Mouse (Mus musculus): ENCODE measurements around the gene Parm1. TPM values are rescaled to one million over a fixed set of nuclear protein-coding genes. Genes with fewer than 3 reads are reported as not detected.

Gene Parm1
- polyA plus RNA-seq, 1 experiment from 2014 or later, result 27.0 TPM

DNA sequence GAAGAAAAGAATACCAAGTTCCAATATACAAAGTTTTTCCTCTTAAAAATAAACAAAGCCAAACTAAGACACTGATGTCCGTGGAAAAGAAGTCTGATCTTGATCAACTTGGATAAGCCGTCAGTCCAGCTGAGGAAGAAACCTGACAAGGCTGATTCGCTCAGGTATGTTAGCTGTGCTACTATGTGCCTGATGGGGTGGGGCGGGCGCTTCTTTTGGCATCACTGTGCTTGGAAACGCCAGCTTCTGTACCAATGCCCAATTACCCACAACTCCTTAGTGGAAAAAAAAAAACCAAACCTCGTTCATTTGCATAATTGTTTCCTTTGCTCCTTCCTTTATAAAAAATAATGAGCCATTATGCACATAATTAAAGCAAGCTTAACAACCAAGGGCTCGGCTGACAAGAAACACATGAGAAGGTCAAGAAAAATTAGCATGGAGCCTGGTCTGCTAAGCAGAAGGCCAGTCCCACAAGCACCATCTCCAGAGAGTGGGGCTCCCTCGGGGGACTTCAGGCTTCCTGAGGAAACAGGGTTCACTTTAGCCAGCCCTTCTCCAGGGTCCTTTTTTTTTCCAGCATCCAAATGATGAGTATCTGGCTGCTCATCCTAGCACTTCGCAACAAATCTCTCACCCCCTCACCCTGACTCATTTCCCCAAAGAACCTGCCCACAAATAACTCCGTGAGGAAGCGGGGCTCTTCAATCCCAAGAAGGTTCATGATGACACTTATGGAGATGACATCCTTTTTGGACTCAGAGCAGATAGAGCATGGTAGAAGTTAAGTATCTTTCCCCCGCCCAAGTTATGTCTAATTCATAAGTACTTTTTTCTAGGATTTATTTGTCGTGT lies 135.9 kb downstream of the Parm1 start:
- Histone ChIP-seq H3K4me1 (ENCODE audit: control insufficient read depth, insufficient read depth, low read length) (no peaks in the 10 kb centered on the region), H3K4me2 (no peak overlapping the region), H3K9me3 (replicated peaks; ENCODE audit: control insufficient read depth, low read length) (no peaks in the 10 kb centered on the region), H3K9ac (ENCODE audit: low read depth, low read length) (no peak overlapping the region), H3K36me3 (ENCODE audit: control insufficient read depth, insufficient read depth, low read length) (no peaks in the 10 kb centered on the region), H3K4me3 (ENCODE audit: low read depth, low read length) (no peak overlapping the region), H3K27me3 (ENCODE audit: control insufficient read depth, insufficient read depth, low read length) (no peaks in the 10 kb centered on the region), H3K27ac (ENCODE audit: low read depth, low read length) (no peak overlapping the region)
- WGBS (ENCODE audit: insufficient replicate concordance), result 76% methylated on average over 14 of the region's 14 CpGs
- no peak for ATAC-seq (replicated peaks; ENCODE audit: insufficient number of reproducible peaks, low FRiP score, low TSS enrichment)

DNA sequence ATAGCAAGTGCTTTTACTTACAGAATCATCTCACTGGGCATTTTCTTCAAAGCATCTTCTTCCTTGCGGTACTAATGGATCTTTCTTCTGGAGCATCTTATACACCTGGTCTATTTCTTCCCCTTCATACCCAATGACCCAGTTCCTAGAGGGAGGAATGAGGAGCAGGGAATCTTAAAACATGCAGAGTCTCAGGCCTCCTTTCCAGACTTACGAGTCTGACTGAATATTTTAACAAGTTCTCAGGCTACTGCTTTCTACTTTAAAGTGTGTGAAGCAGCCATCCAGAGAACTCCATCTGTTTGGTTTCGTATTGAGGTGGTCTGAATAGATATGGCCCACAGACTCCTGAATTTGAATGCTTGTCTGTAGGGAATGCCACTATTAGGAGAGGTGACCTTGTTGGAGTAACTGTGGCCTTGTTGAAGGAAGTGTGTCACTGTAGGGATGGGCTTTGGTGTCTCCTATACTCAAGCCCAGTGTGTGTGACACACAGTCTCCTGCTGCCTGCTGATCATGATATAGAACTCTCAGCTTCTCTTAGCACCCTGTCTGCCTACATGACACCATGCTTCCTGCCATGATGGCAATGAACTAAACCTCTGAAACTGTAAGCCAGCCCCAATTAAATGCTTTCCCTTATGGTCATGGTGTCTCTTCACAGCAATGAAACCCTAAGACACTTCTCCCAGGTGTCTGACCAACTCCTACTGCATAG lies 137.1 kb downstream of the Parm1 start:
- Histone ChIP-seq H3K27ac (ENCODE audit: low read depth, low read length) (no peak overlapping the region), H3K9ac (ENCODE audit: low read depth, low read length) (no peak overlapping the region), H3K9me3 (replicated peaks; ENCODE audit: control insufficient read depth, low read length) (no peaks in the 10 kb centered on the region), H3K36me3 (ENCODE audit: control insufficient read depth, insufficient read depth, low read length) (no peaks in the 10 kb centered on the region), H3K4me1 (ENCODE audit: control insufficient read depth, insufficient read depth, low read length) (no peaks in the 10 kb centered on the region), H3K4me3 (ENCODE audit: low read depth, low read length) (no peak overlapping the region), H3K4me2 (no peak overlapping the region), H3K27me3 (ENCODE audit: control insufficient read depth, insufficient read depth, low read length) (no peaks in the 10 kb centered on the region)
- WGBS (ENCODE audit: insufficient replicate concordance), result 74% methylated on average over 3 of the region's 3 CpGs
- ATAC-seq (replicated peaks; ENCODE audit: insufficient number of reproducible peaks, low FRiP score, low TSS enrichment), result no peak

DNA sequence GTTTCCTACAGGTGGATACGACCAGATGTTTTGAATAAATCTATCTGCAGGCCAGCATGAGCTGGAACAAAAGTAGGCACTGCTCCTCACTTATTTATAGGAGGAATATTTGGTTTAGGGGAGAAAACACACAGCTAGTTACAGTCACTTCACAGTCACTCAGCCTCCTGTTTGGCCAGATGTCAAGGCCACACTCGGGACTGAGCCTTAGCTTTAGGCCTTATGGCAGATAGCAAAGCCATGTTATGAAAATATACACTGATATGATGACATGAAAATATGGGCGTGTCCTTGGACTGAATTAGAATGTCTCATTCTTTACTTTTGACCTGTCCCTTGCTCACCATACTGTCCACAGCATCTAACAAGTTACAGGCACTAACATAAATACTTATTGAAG lies 137.8 kb downstream of the Parm1 start:
- no peak overlapping the region for H3K27ac ChIP-seq (ENCODE audit: low read depth, low read length)
- no peak overlapping the region for H3K4me3 ChIP-seq (ENCODE audit: low read depth, low read length)
- no peaks in the 10 kb centered on the region for H3K4me1 ChIP-seq (ENCODE audit: control insufficient read depth, insufficient read depth, low read length)
- H3K9me3 ChIP-seq (replicated peaks; ENCODE audit: control insufficient read depth, low read length), result no peaks in the 10 kb centered on the region
- no peak for ATAC-seq (replicated peaks; ENCODE audit: insufficient number of reproducible peaks, low FRiP score, low TSS enrichment)
- no peaks in the 10 kb centered on the region for H3K36me3 ChIP-seq (ENCODE audit: control insufficient read depth, insufficient read depth, low read length)
- H3K9ac ChIP-seq (ENCODE audit: low read depth, low read length), result no peak overlapping the region
- WGBS (ENCODE audit: insufficient replicate concordance), result 65% methylated on average over 3 of the region's 3 CpGs
- no peak overlapping the region for H3K4me2 ChIP-seq
- H3K27me3 ChIP-seq (ENCODE audit: control insufficient read depth, insufficient read depth, low read length), result no peaks in the 10 kb centered on the region

DNA sequence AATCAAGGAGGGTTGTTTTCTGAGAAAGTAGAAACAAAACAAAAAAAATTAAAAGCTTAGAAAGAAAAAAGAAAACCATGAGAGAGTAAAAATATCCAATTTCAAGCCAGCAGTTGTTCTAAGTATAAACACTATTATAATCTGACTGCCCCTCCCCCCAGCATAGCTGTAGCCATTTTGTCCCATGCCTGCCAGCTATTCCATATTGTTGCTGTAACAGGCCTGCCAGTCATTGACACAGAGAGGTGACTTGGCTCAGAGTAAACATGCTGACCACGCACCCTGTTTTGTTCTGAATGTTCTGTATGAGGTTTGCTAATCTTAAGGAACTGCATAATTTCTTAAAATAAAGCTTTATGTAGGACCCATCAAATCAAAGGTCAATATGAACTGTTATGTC lies 145.3 kb downstream of the Parm1 start:
- Histone ChIP-seq H3K4me3 (ENCODE audit: low read depth, low read length) (no peak overlapping the region), H3K4me2 (no peak overlapping the region), H3K27ac (ENCODE audit: low read depth, low read length) (no peak overlapping the region), H3K27me3 (ENCODE audit: control insufficient read depth, insufficient read depth, low read length) (no peaks in the 10 kb centered on the region), H3K9me3 (replicated peaks; ENCODE audit: control insufficient read depth, low read length) (no peaks in the 10 kb centered on the region), H3K9ac (ENCODE audit: low read depth, low read length) (no peak overlapping the region), H3K4me1 (ENCODE audit: control insufficient read depth, insufficient read depth, low read length) (no peaks in the 10 kb centered on the region), H3K36me3 (ENCODE audit: control insufficient read depth, insufficient read depth, low read length) (no peaks in the 10 kb centered on the region)
- no peak for ATAC-seq (replicated peaks; ENCODE audit: insufficient number of reproducible peaks, low FRiP score, low TSS enrichment)
- WGBS (ENCODE audit: insufficient replicate concordance), result 91% methylated on average over 1 of the region's 1 CpGs

DNA sequence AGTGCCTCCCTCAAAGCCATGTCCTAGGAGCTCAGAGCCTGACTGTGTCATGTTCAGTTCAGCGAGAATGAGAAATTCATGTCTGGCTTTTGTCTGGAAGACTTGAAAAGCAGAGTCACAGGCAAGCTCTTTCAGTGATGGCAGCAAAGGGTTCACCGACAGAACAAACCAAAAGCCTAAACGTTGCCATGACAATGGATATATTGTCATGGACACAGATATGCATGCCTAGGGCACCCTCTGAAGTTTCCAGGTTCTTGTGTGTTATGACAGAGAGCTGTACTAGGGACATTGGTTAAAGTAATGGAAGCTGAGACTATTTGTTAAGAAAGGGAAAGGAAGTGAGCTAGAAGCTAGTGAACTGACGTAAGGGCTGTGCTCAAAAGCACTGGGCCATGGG lies 149.7 kb downstream of the Parm1 start:
- Histone ChIP-seq H3K9me3 (replicated peaks; ENCODE audit: control insufficient read depth, low read length) (no peaks in the 10 kb centered on the region), H3K4me1 (ENCODE audit: control insufficient read depth, insufficient read depth, low read length) (no peaks in the 10 kb centered on the region)
- WGBS (ENCODE audit: insufficient replicate concordance), result 66% methylated on average over 4 of the region's 4 CpGs

DNA sequence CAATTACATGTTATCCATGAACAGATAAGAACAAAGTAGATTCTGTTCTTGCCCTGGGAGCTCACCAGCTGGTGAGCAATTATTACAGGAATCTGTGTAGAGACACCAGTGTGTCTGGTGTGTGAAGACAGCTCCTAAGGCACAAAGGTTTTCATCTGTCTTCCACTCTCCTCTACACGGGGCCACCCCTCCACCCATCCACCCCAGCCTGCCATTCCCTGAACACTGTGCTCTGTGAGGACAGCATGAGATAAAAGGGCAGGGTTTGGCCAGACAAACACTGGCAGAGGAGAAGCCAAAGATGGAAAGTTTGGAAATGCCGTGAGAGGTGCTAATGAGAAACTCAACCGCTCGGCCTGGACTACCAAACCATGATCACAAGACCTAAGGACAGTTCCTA lies 151.8 kb downstream of the Parm1 start:
- Histone ChIP-seq H3K9ac (ENCODE audit: low read depth, low read length) (no peak overlapping the region), H3K36me3 (ENCODE audit: control insufficient read depth, insufficient read depth, low read length) (no peaks in the 10 kb centered on the region), H3K4me1 (ENCODE audit: control insufficient read depth, insufficient read depth, low read length) (no peaks in the 10 kb centered on the region), H3K4me3 (ENCODE audit: low read depth, low read length) (no peak overlapping the region), H3K27me3 (ENCODE audit: control insufficient read depth, insufficient read depth, low read length) (no peaks in the 10 kb centered on the region), H3K4me2 (no peak overlapping the region), H3K9me3 (replicated peaks; ENCODE audit: control insufficient read depth, low read length) (no peaks in the 10 kb centered on the region), H3K27ac (ENCODE audit: low read depth, low read length) (no peak overlapping the region)
- WGBS (ENCODE audit: insufficient replicate concordance), result 59% methylated on average over 4 of the region's 4 CpGs
- ATAC-seq (replicated peaks; ENCODE audit: insufficient number of reproducible peaks, low FRiP score, low TSS enrichment), result no peak

More for the DNA sequence above, 149.7 kb downstream of the Parm1 start:
- Histone ChIP-seq H3K27me3 (ENCODE audit: control insufficient read depth, insufficient read depth, low read length) (no peaks in the 10 kb centered on the region), H3K36me3 (ENCODE audit: control insufficient read depth, insufficient read depth, low read length) (no peaks in the 10 kb centered on the region), H3K9ac (ENCODE audit: low read depth, low read length) (no peak overlapping the region), H3K27ac (ENCODE audit: low read depth, low read length) (no peak overlapping the region), H3K4me3 (ENCODE audit: low read depth, low read length) (no peak overlapping the region), H3K4me2 (no peak overlapping the region)
- no peak for ATAC-seq (replicated peaks; ENCODE audit: insufficient number of reproducible peaks, low FRiP score, low TSS enrichment)

Other genes with a start within 250 kb of the Parm1 start
- 0.77 and 1.3 TPM in 2 replicates for gene Btc, start 114.6 kb upstream of the Parm1 start, polyA plus RNA-seq (2014; fragmentation: Nextera tagmentation; extraction: Ambion mirVana)

Measured in heart, embryonic 11.5 days (tissue).